Mouse (Mus musculus) liver, adult 2 months (tissue): Measurements from ENCODE around the gene Pdcd1.
"Not testable (repeated sequence)": the region's sequence is repeated elsewhere in the genome, so short reads cannot be mapped to it uniquely, and the experiment has no call there.

Experiments used
- CTCF ChIP-seq: fragments of 200-500 bp; IDR thresholded peaks from 2 replicates; pipeline ENCODE4 v1.5.1; 2011; ENCODE audit warnings: low read depth, low read length, control low read depth
- POLR2A ChIP-seq: fragments of 200-500 bp; IDR thresholded peaks from 2 replicates; pipeline ENCODE4 v1.6.1; 2011; ENCODE audit warnings: low read length, control low read depth; ENCODE audit not compliant: insufficient read depth; ENCODE audit errors: extremely low read depth

- TF ChIP-seq CTCF, POLR2A: not testable (repeated sequence)
Observed at GRCm38 (mm10) chr1:93991491-93991890, 60.9 kb downstream of the Pdcd1 start.
